Mouse (Mus musculus) CH12.LX (cell line): Measurements from ENCODE around the gene Dnajc6.

Experiments
- CHD2 ChIP-seq: IDR thresholded peaks from 2 replicates; pipeline ENCODE4 v1.6.1; 2011; ENCODE audit warnings: low read length, improper control_type of control experiment
- CTCF ChIP-seq, 2 experiments: IDR thresholded peaks in 1 of 2; conservative IDR thresholded peaks in 1 of 2; 2 replicates each; pipeline ENCODE4 v1.5.1; 2011 to 2012; ENCODE audit warnings: low read depth in 2 of 2, low read length in 2 of 2, improper control_type of control experiment in 1 of 2, inconsistent platforms in 1 of 2, mild to moderate bottlenecking in 1 of 2, moderate library complexity in 1 of 2
- E2F4 ChIP-seq: IDR thresholded peaks from 2 replicates; pipeline ENCODE4 v1.6.1; 2011; ENCODE audit warnings: low read depth, low read length, improper control_type of control experiment; ENCODE audit not compliant: insufficient replicate concordance
- ELF1 ChIP-seq: IDR thresholded peaks from 2 replicates; pipeline ENCODE4 v1.6.1; 2014; ENCODE audit warnings: low read depth, mild to moderate bottlenecking, inconsistent platforms, low read length, improper control_type of control experiment
- GABPA ChIP-seq: IDR thresholded peaks from 2 replicates; pipeline ENCODE4 v1.6.1; 2012; ENCODE audit warnings: low read depth, low read length, improper control_type of control experiment, inconsistent platforms; ENCODE audit not compliant: insufficient replicate concordance
- JUND ChIP-seq: conservative IDR thresholded peaks from 2 replicates; pipeline ENCODE4 v1.6.1; 2011; ENCODE audit warnings: low read depth, low read length, improper control_type of control experiment
- MAFK ChIP-seq: IDR thresholded peaks from 2 replicates; pipeline ENCODE4 v1.6.1; 2011; ENCODE audit warnings: low read length, improper control_type of control experiment; ENCODE audit not compliant: insufficient replicate concordance
- NELFE ChIP-seq: IDR thresholded peaks from 2 replicates; pipeline ENCODE4 v1.6.1; 2011; ENCODE audit warnings: low read depth, low read length, improper control_type of control experiment
- POLR2A ChIP-seq: IDR thresholded peaks from 2 replicates; pipeline ENCODE4 v1.6.1; 2011; ENCODE audit warnings: low read depth, mild to moderate bottlenecking, improper control_type of control experiment, low read length
- ZC3H11A ChIP-seq: IDR thresholded peaks from 2 replicates; pipeline ENCODE4 v1.6.1; 2012; ENCODE audit warnings: low read depth, mild to moderate bottlenecking, inconsistent platforms, low read length, improper control_type of control experiment
- ZMIZ1 ChIP-seq: IDR thresholded peaks from 2 replicates; pipeline ENCODE4 v1.6.1; 2012; ENCODE audit warnings: low read depth, mild to moderate bottlenecking, inconsistent platforms, low read length, improper control_type of control experiment

DNA sequence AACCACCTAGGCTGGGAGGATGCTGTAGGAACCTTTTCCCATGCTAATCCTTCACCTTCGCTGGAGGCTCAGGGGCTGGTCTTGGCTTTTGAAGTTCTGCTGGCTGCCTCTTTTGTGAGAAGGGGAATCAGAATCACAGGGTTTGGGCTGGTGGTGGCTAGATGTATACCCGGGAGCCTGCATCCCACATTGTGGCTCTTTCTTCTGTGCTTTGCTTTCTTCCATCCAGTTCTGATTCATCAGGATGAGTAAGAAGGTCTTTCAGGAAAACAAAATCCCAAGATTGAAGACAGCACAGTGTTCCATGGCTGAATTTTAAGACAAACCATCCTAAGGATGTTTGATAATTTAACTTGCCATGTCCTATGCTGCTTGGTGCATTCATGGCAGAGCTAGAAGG is 123.8 kb downstream of the Dnajc6 start:
- TF ChIP-seq ELF1 (no peak), POLR2A (no peak), ZC3H11A (no peak), CTCF (conservative IDR thresholded peaks at IDR 0.05 in 1 of 2, IDR thresholded peaks at IDR 0.05 in 1 of 2; ENCODE audit: low read depth in 2 of 2, low read length in 2 of 2) (no peak), CHD2 (no peak), ZMIZ1 (no peak), NELFE (no peak), GABPA (no peak), E2F4 (no peak), JUND (no peak), MAFK (no peak)
